Mouse (Mus musculus): ENCODE measurements around the gene Cntn3.

Cntn3 gene

GRCm38 (mm10) chr6:102478320-102479080 lies 94.4 kb downstream of the Cntn3 start:
- DNase-seq (ENCODE audit: low spot score) = no peak

GRCm38 (mm10) chr6:102438353-102438752 lies 134.5 kb downstream of the Cntn3 start:
- DNase-seq (ENCODE audit: low spot score) = no peak

GRCm38 (mm10) chr6:102427549-102427948 lies 145.4 kb downstream of the Cntn3 start:
- no peak for DNase-seq (ENCODE audit: low spot score)

GRCm38 (mm10) chr6:102421781-102422180 lies 151.1 kb downstream of the Cntn3 start:
- no peak for DNase-seq (ENCODE audit: low spot score)

GRCm38 (mm10) chr6:102388590-102388989 lies 184.3 kb downstream of the Cntn3 start:
- DNase-seq (ENCODE audit: low spot score) = no peak

- no peak for DNase-seq (ENCODE audit: low spot score)
Observed at GRCm38 (mm10) chr6:102372112-102372511, 200.8 kb downstream of the Cntn3 start.

- DNase-seq (ENCODE audit: low spot score) = no peak
Observed at GRCm38 (mm10) chr6:102363880-102364279, 209.0 kb downstream of the Cntn3 start.

GRCm38 (mm10) chr6:102363291-102363832 lies 209.5 kb downstream of the Cntn3 start:
- DNase-seq (ENCODE audit: low spot score) = no peak

GRCm38 (mm10) chr6:102332144-102332543 lies 240.8 kb downstream of the Cntn3 start:
- no peak for DNase-seq (ENCODE audit: low spot score)

GRCm38 (mm10) chr6:102326711-102327110 lies 246.2 kb downstream of the Cntn3 start:
- no peak for DNase-seq (ENCODE audit: low spot score)

GRCm38 (mm10) chr6:102322614-102323284 lies 250.2 kb downstream of the Cntn3 start:
- DNase-seq (ENCODE audit: low spot score) = no peak

- no peak for DNase-seq (ENCODE audit: low spot score)
Observed at GRCm38 (mm10) chr6:102319755-102320154, 253.1 kb downstream of the Cntn3 start.

GRCm38 (mm10) chr6:102282889-102283288 lies 290.0 kb downstream of the Cntn3 start:
- no peak for DNase-seq (ENCODE audit: low spot score)

- DNase-seq (ENCODE audit: low spot score) = no peak
Observed at GRCm38 (mm10) chr6:102231015-102231414, 341.9 kb downstream of the Cntn3 start.

- no peak for DNase-seq (ENCODE audit: low spot score)
Observed at GRCm38 (mm10) chr6:102186316-102186715, 386.6 kb downstream of the Cntn3 start.

GRCm38 (mm10) chr6:102170913-102171312 lies 402.0 kb downstream of the Cntn3 start:
- DNase-seq (ENCODE audit: low spot score) = peak; percentile 16

- DNase-seq (ENCODE audit: low spot score) = no peak
Observed at GRCm38 (mm10) chr6:102161186-102161585, 411.7 kb downstream of the Cntn3 start.

- DNase-seq (ENCODE audit: low spot score) = no peak
Observed at GRCm38 (mm10) chr6:102121676-102122075, 451.2 kb downstream of the Cntn3 start.

- no peak for DNase-seq (ENCODE audit: low spot score)
Observed at GRCm38 (mm10) chr6:102120003-102120402, 452.9 kb downstream of the Cntn3 start.

- DNase-seq (ENCODE audit: low spot score) = no peak
Observed at GRCm38 (mm10) chr6:102113629-102114028, 459.3 kb downstream of the Cntn3 start.

Data from adipocyte (in vitro differentiated cells).